Mouse (Mus musculus) embryo, embryonic 11.5 days (tissue): Measurements from ENCODE around the gene Mrps36.
"Not testable (repeated sequence)": the region's sequence is repeated elsewhere in the genome, so short reads cannot be mapped to it uniquely, and the experiment has no call there.

ENCODE experiments used
- DNase-seq: peaks from one replicate; pipeline ENCODE4 v3.0.0-alpha.2; 2012; ENCODE audit warnings: low read depth, low spot score

Gene Mrps36

DNA sequence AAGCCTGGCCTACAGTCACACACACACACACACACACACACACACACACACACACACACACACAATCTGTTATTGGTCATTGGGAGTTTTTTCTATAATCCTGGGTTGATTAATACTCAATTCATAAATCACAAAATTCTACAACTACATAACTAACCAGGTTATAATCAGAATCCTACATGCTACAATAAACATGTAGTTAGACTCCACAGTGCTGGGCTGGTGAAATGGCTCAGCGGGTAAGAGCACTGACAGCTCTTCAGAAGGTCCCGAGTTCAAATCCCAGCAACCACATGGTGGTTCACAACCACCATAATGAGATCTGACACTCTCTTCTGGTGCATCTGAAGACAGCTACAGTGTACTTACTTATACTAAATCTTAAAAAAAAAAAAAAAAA is 11.7 kb downstream of the Mrps36 start:
- DNase-seq = no peak

DNA sequence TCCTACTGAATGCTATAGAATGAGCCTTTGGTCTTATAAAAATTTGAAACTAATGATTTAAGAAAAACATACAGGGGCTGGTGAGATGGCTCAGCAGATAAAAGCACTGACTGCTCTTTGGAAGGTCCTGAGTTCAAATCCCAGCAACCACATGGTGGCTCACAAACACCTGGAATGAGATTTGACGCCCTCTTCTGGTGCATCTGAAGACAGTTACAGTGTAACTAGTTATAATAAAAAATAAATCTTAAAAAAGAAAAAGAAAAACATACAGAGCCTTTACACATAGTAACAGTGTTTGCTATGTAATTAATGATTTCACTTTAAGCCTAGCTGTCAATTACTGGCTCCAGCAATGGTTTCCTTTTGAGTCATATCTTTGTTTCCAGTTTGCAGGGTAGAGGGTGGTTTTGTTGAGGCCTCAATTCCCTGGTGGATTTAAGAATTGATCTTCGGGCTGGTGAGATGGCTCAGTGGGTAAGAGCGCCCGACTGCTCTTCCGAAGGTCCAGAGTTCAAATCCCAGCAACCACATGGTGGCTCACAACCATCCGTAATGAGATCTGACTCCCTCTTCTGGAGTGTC is 12.9 kb downstream of the Mrps36 start:
- DNase-seq = not testable (repeated sequence)

DNA sequence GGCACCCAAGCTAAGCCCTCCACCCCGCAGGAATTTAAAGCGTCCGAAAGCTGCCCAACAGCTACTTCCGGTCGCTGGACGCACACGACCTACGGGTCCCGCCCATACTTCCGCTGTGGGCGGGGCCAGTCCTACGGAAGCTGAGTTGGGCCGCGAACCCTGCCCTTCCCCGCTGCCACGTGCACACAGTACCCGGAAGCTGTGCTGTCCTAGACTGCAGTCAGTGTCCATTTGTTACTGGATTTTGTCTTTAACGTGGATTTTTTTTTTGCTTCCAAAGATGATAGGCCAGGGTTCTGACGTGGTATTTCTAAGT is 13.6 kb downstream of the Mrps36 start, which contains the start of gene Cdk7:
TSS of gene Cdk7 (minus strand) at position 79 of the 316 bp plus-strand sequence.
- peak; percentile 94 for DNase-seq

DNA sequence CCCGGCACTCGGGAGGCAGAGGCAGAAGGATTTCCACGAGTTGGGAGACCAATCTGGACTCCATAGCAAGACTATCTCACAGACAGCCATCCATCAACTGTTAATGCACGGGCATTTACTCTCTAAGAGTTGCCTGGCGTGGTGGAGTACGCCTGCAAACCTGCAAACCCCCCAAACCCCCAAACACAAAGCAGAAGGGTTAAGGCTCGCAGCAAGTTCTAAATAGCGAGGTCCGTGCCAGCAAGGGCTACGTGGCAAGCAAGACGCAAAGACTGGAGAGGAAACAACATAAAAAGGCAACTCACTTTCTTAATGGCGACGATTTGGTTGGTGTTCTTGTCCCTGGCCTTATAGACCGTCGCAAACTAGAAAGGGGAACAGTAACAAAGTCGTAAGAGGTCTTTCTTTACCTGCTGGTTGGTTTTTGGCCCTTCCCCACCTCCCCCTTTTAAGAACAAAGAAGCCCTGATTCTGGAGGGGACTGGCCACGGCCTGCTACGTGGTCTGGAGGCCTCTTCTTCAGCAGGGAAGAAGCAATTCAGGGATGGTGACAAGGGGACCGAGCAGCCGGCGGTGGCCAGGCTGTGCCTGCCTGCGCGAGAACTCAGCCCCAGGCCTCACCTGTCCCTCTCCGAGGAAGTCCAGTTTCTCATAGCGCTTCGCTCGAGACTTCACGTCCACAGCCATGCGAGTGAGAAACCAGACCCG is 14.2 kb downstream of the Mrps36 start:
- no peak for DNase-seq

DNA sequence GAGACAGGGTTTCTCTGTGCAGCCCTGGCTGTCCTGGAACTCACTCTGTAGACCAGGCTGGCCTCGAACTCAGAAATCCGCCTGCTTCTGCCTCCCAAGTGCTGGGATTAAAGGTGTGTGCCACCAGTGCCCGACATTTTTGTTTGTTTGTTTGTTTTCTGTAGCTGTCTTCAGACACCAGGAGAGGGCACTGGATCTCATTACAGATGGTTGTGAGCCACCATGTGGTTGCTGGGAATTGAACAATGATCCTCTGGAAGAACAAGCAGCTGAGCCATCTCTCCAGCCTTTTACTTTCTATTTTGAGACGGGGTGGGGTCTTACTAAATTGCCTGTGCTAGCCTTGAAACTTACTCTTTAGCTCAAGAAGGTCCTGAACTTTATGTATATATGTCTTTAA is 15.9 kb downstream of the Mrps36 start:
- DNase-seq = not testable (repeated sequence)

DNA sequence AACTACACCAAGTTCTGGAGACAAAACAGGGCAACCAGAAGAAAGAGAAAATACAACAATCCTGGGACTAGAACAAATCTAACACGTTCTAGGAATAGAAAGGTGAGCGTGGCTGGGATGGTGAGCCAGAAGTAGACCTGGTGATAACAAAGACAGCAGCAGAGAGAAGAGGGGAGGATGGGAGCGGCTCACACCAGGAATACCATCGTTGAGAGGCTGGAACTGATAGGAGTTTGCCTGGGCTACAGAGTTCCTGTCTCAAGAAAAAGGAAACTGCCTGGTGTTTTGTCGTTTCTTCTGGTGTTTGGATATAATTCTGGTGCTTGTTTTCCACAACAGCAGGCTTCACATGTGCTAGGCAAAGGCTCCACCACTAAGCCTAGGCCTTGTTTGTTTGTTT is 16.4 kb downstream of the Mrps36 start:
- DNase-seq = no peak

DNA sequence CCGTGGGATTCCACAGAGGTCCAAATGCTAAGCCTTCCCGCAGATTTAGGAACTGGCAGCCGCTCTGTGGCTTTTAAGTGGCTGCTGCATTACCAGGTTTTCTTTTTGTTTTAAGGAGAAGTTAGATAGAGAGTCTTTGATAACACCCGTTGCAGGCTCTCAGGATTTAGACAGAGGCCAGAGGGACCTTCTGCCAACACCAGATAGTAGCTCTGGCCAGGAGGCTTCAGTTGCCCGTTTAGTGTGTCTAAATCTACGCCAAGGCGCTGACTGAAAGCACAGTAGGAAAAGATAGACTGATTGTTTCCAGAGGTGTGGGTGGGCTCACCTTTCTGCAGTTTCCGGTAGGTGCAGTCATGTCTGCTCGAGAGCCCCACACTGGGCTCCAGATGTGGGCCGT is 19.3 kb downstream of the Mrps36 start:
- DNase-seq = no peak

DNA sequence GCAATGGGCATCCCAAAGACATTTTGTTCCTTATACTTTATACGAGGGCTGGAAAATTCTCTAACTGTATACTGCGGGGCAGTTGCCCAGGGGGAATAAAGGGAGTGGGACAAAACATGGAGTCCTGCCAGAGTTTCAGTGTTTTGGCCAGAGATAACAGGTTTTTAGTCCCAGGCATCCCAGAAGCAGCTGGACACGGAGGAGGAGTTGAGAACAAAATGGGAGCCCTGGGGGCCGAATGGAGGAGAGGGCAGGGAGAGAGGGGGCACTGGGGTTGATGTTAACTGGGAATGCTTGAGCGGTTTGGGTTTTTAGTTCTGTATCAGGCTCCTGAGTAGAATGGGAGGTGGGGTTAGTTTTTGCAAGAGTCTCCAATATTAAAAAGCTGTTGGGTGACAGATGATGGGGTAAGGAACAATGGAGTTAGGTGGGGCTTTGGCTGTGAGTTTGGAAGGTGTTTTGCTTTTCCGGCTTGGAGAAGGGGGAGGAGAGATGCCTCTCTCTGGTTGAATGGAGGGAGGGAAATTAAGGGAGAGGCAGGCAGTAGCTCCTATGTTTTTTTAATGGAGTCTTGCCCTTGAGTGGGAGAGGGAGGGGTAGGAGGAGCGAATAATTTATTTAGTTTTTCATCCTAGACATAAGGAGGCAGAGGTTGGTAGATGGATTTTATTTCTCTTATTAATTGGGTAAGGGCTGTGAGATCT is 20.3 kb downstream of the Mrps36 start:
- no peak for DNase-seq

DNA sequence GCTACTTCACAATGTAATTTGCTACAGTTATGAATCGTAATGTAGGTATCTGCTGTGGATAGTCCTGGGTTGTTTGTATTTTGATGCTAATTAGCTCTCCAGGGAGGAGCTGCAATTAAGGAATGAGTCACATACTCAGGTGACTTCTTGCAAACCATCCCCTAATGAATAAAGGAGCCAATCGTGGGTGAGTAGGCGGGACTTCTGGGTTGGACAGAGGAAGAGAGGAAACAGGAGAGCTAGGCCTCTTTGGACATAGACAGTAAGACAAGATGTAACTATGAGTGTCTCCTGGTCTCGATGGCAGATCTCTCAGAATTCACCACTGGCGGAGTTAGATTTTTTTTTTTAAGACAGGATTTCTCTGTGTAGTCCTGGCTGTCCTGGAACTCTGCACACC is 22.8 kb downstream of the Mrps36 start:
- no peak for DNase-seq

DNA sequence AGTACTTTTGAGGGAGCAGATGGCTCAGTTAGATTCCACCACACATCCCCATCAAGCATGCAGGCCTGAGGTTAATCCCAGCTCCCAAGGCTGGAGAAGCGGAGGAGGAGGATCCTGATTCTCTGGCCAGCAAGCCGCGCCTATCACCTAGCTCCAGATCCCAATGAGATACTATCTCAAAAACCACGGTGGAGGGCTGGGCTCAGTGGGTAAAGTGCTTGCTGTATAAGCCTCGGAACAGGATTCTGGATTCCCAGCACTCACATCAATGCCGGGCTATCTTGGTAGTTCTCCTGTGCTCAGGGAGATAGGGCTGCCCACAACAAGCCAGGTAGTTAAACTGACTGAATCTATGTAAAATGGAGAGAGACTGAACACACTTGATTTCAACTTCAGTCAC is 29.0 kb downstream of the Mrps36 start:
- DNase-seq = no peak

DNA sequence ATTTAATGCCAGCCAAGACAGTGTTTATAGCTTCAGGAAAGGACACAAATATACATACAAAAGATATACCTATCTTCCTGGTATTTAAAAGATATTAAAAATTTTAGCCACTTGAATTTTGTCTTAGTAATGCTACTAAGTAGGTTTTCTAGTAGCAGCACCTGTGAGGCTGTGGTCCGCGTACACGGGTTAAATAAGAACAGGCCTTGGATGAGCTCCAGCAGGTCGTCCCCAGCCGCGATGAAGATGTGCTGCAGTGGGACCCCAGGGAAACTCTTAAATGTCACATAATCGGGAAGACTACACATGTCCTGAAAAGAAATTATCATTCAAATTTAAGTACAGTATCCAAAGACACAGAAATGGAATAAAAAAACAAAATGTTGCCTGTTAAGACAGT is 38.3 kb downstream of the Mrps36 start:
- no peak for DNase-seq

DNA sequence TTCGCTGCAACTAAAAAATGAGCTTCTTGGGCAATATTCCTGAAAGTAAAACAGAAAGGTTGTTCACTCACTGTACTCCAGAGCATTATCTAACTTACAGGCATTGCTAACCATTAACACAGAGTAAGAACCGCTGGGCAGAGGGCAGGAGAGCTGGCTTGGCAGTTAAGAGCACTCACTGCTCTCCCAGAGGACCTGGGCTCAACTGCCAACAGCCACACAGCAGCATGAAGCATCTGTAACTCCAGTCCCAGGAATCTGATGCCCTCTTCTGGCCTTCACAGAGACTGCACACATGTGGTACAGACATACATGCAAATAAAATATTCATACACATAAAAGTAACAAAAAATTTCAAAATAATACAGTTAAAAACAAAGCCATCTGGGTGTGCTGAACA is 41.0 kb downstream of the Mrps36 start:
- DNase-seq = no peak

DNA sequence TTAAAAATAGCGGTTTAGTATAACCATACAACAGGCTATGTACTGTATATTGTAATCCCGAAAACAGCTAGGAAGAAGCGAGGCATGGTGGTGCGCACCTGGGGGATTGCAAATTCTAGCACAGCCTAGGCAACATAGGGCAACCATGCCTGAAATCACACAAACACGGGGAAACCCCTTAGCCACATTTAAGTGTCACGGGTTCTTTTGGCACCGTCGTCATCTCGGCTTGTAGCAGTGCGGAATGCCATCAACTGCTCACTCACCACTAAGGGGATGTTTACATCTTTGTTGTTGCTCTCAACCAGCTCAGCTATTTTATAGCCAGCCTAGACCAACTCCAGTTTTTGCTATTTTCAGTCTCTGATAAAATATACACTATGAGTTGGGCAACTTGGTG is 45.6 kb downstream of the Mrps36 start:
- no peak for DNase-seq

DNA sequence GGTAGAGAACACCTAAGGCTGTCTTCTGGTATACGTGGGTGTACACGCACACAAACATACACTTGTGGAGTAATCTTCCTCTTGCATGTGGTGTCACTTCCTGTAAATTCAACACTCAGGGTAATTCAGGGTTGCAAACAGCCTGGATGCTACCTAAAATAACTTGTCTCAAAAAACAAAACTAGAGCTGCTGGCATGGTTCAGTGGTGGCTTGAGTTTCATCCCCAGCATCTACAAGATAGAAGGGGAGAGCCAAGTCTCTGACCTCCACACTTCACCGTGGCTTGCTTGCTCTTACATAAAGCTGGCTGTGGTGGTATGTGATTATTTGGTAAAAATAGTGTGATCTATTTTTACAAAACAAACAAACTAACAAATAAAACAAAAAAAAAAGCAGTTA is 46.9 kb downstream of the Mrps36 start:
- no peak for DNase-seq

DNA sequence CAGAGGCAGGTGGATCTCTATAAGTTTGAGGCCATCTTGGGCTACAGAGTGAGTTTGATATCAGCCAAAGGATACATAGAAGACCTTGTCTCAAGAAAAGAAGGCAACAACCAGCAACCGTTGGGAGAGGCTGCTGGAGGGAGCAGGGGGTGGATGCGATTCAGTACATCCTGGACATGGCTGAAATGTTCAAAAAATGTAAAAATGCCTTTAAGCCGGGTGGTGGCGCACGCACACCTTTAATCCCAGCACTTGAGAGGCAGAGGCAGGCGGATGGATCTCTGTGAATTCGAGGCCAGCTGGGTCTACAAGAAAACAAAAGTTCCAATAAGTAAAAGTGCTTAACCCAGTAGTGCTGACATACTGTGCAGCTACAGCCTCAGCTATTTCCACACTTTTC is 56.9 kb downstream of the Mrps36 start:
- no peak for DNase-seq
